Mouse (Mus musculus) spleen, adult 18-20 months (tissue): ENCODE data around the gene Brat1.

Source experiments
- DNase-seq, 2 experiments: peaks; one replicate each; pipeline ENCODE4 v3.0.0; 2022; ENCODE audit warnings: mixed read lengths in 2 of 2

Gene Brat1

DNA sequence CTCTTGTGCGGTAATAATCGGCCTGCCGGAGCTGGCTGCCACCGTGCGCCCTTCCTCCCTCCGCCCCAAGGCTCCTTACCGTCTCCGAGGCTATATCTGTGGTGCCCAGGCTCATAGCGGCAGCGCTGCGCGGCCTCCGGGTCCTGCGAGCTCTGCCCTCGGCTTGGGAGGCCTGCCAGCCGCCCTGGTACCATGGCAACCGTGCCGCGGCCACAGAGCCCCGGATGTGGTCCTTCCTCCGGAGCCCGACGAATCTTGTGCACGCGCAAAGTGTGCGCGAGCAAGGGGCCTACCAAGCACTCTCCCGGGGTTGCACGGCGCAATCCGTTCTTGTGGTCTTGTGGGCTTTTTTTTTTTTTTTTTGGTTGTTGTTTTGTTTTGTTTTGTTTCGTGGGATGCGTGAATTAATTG is 2.7 kb upstream of the Brat1 start, which contains the start of gene Iqce:
Gene Iqce, minus strand, starts transcription at position 276 of the 411 bp plus-strand sequence.
- DNase-seq: peak; percentile 91 to 93

DNA sequence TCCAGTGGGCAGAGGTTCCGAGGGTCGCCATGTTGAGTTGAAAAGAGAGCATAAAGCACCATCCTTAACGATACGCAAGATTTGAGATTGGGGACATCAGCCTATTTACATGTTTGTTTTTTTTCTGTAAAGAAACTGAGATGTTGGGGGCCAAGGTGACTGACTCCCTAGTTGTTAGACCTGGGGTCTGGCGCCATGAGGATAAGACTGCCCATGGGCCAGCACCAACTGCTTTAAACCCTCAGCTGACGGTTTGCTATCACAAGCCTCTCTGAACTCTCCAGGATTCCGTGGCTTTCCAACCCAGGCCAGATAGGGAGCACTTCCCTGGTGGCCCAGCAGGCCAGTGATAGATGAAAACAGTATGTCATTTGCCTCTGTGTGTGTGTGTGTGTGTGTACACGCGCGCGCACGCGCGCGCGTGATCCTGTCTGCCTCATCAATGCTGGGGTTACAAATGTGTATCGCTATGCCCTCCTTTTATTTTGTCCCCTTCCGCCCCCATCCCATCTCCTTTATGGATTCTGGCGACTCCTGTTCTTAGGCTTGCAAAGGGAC is 2.1 kb upstream of the Brat1 start:
- DNase-seq: no peak

- no peak for DNase-seq
Measured at GRCm38 (mm10) chr5:140703480-140704377, 1.1 kb upstream of the Brat1 start.

DNA sequence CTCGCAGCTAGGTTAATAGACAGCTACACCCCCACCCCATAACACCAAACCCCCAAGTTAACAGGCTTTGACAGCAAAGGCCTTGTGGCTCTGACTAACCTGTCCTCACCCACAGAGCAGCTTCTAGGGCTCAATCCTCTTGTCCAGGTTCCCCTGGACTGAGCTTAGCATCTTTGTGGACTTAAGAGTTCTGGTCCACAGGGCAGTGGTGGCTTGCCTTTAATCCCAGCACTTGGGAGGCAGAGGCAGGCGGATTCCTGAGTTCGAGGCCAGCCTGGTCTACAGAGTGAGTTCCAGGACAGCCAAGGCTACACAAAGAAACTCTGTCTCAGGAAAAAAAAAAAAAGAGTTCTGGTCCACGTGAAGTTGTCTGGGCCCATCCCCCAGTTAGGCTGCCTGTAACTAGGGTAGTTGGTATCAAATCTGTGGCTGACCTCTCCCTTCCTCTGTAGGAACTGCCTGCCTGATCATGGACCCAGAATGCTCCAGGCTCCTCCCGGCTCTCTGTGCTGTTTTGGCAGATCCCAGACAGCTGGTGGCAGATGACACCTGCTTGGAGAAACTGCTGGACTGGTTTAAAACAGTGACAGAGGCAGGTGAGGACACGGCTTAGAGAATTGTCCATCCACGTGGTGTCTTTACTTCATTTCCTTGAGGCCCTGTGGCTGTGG is 825 bp downstream of the Brat1 start:
- peak in 1 of 2 experiments; percentile 12 for DNase-seq

GRCm38 (mm10) chr5:140710315-140710714 is 5.5 kb downstream of the Brat1 start:
- no peak for DNase-seq

DNA sequence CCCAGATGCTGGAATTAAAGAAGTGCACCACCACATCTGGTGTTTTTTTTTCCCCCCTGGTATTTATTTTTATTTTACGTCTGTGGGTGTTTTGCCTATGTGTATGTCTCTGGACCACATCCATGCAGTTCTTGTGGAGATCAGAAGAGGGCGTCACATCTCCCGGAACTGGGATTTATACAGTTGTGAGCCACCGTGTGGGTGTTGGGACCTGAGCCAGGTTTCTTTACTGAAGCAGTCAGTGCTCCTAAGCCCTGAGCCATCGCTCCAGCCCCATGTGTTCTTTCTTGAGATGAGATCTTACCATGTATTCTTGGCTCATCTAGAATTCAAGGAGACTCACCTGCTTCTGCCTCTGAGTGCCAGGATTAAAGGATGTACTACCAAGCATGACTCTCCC is 6.2 kb downstream of the Brat1 start:
- no peak for DNase-seq

- DNase-seq: no peak
Measured at GRCm38 (mm10) chr5:140720773-140721172, 16.0 kb downstream of the Brat1 start.

GRCm38 (mm10) chr5:140722121-140722520 is 17.3 kb downstream of the Brat1 start:
- no peak for DNase-seq

GRCm38 (mm10) chr5:140723822-140724221 is 19.0 kb downstream of the Brat1 start, which contains the start of gene Amz1:
Gene Amz1, plus strand, starts transcription at chr5:140724127.
- DNase-seq: no peak

DNA sequence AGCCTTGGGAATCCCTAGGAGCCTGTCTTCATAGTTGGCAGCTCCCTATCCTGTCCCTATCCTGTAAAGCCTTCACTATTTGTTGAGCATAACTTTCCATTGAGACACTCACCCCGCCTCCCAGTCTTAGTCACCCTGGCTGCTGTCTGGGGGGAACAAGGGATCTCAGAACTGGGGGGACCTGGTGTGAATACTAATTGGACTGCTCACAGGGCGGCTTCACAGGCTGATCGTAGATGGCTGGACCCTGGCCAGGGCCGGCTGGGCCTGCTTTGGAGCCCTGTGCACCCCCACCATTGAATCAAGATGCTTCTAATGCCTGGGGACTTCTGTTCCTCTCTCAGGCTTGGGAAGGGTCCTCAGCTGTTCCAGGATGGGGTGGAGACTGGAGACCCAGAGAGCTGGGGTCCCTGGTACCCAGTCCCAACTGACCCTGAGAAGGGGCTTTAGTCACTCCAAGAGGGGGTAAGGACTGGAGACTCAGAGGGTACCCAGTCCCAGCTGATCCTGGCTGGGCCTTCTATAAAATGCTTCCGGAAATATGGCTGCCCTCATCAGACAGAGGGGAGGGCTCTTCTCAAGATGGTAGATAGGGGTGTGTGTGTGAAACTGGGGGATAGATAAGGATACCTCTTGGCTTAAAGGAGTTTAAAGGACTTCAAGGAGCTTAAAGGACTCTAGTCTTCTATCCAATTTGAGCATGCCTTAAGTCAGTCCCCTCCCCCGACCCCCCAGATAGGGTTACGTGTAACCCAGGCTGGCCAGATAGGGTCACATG is 21.4 kb downstream of the Brat1 start:
- DNase-seq: no peak

DNA sequence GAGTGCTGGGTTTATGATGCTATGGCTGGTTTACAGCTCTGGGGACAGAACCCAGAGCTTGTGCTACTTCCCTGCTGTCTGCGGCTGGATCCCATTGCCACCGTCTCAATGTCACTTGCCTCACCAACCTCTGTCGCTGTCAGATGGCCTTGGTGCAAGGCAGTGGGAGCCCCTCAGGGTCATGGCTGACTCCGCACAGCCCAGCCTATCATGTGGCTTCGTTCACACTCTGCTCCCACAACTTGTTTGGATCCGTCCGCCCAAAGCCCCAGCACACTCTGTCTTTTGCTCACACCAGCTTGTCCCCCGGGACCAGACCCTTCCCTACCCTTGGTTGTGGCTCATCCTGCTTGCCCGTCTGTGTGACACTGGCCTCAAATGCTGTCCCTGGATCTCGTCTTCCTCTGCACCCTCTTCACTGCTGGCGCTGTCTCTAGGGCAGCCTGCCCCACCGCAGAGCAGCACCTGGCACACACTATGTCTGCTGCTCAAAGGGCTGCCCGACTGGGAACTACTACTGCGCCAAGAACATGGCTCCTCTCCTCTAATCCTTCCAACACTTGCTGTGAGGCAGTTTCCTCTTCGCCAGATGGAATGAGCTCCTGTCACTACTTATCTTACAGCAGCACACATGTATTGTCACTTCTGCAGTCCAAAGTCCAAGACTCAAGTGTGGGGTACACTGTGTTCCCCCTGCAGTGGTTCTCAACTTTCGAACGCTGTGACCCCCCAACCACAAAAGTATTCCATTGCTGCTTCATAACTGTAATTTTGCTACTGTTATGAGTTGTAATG is 22.3 kb downstream of the Brat1 start:
- no peak for DNase-seq

- DNase-seq: no peak
Measured at GRCm38 (mm10) chr5:140731040-140731797, 26.4 kb downstream of the Brat1 start.

DNA sequence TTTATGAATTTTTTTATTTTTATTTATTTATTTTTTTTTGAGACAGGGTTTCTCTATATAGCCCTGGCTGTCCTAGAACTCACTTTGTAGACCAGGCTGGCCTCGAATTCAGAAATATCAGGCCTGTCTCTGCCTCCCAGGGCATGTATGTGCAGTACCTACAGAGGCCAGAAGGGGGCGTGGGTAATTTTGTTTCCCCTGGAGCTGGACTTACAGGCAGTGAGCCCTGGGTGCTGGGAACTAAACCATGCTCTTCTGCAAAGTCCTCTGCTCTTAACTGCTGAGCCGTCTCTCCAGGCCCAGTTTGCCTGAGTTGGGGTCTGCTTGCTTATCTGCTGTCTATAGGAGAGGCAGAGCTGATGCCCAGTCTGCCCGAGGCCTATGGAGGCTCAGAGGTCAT is 27.4 kb downstream of the Brat1 start:
- DNase-seq: no peak

GRCm38 (mm10) chr5:140733336-140733735 is 28.5 kb downstream of the Brat1 start:
- no peak for DNase-seq

DNA sequence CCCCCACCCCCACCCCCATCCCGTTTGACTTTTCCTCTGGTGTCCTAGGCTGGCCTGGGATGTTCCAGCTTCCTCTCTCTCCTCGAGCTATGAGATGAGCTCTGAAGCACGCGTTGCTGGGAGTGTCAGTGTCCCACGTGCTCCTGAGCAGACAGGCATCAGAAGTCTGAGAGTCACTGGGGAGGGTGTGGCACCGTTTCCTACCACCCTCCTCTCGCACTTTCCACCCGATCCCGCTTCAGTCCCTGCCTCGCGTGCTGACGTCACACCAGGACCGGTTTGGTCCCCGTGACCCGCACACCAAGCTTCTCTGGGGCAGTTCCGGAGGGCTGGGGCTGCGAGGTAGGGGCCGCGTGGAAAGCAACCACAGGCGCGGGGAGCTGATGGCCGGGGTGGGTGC is 30.5 kb downstream of the Brat1 start:
- peak in 1 of 2 experiments; percentile 33 for DNase-seq

DNA sequence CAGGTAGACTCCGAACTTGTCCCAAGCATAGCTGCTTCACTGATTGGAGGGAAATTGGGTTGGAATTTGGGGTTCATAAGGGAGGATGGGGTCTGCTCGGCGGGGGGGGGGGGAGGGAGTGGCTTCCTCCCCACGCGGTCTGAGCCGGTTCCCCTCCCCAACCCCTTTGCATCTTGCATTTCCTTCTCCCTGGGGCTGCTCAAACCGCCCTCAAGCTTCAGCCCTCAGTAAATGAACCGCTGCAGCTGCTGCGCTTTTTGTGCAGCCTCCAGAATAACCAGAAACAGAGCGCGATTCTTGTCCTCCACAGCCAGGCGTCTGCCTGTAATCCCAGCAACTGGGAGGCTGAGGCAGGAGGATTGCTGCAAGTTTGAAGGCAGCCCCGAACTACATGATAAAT is 31.4 kb downstream of the Brat1 start:
- DNase-seq: no peak

DNA sequence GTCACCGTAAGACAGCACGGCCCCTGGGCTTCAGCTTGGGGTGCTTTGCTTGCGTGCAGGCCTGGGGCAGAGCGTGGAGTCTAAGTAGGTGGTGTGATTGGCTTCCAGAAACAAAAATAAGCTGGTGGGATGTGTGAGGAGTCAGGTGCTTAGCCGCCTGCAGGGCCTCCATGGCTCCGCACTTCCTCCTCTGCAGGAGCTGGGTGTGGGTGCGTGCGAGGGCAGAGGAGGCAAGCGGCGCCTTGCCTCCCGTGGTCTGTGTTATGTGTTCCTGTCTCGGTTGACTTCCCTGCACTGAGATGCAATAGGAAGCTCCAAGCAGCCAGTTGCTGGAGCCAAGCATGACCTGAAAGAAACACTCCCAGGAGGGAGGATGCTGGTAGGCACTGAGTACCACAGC is 35.0 kb downstream of the Brat1 start:
- no peak for DNase-seq

- DNase-seq: no peak
Measured at GRCm38 (mm10) chr5:140741040-140741439, 36.2 kb downstream of the Brat1 start.

- DNase-seq: no peak
Measured at GRCm38 (mm10) chr5:140741877-140742276, 37.1 kb downstream of the Brat1 start.

GRCm38 (mm10) chr5:140743706-140744131 is 38.9 kb downstream of the Brat1 start:
- DNase-seq: no peak

- no peak for DNase-seq
Measured at GRCm38 (mm10) chr5:140748425-140748824, 43.6 kb downstream of the Brat1 start.
